ENCODE assay signal across 16 mouse cellular contexts in the genomic region with DNA sequence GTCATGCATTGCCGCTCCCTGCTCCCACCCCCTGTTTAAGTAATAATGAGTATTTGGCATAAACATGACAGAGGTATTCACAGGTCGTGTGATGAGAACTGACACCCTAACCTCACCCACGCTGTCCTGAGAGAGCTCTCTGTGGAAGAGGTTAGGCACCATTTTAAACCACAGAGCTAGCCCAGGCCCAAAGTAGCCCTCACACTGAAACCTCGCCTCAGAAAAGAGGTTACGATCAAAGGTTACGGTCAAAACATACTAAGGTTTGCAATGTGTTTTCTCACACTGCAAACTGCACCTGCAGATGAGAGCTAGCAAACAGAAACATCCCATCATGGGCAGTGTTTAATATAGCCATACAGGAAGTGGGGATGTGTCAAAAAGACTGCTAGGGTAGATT.
"Had no signal": no experiment of that assay in that cellular context is flagged by ENCODE, and none has a peak within 500 bp of the region (broad histone marks: within the 10 kb centered on the region; RNA-seq: fewer than 3 reads in every experiment).

No protein-coding gene starts in this region.

- H3K9ac ChIP-seq: liver, embryonic 14.5 days; lung, embryonic 14.5 days; midbrain, embryonic 12.5 days; midbrain, embryonic 15.5 days; neural tube, embryonic 12.5 days; stomach, embryonic 15.5 days had no signal

- H3K27me3 ChIP-seq: megakaryocyte, embryonic 14.5 days; midbrain, embryonic 12.5 days; midbrain, embryonic 15.5 days; neural tube, embryonic 12.5 days; stomach, embryonic 15.5 days had no signal

- DNase-seq: lung, adult 18-20 months; lung, embryonic 14.5 days; lung, postnatal 10 days; lung, postnatal 4 days; right cerebral cortex, postnatal 14 days; thymus, adult 2 months; thymus, postnatal 25 days; thymus, postnatal 4 days had no signal

- ATAC-seq: midbrain, embryonic 15.5 days had no signal

- H3K36me3 ChIP-seq: midbrain, embryonic 12.5 days; midbrain, embryonic 15.5 days; neural tube, embryonic 12.5 days; stomach, embryonic 15.5 days had no signal

- H3K9me3 ChIP-seq: megakaryocyte, embryonic 14.5 days; midbrain, embryonic 12.5 days; midbrain, embryonic 15.5 days; neural tube, embryonic 12.5 days; stomach, embryonic 15.5 days had no signal

- H3K27ac ChIP-seq: liver, embryonic 14.5 days; midbrain, embryonic 12.5 days; midbrain, embryonic 15.5 days; neural tube, embryonic 12.5 days; stomach, embryonic 15.5 days; stomach, postnatal 0 days had no signal

- H3K4me2 ChIP-seq: lung, embryonic 14.5 days; midbrain, embryonic 12.5 days; midbrain, embryonic 15.5 days; neural tube, embryonic 12.5 days; stomach, embryonic 15.5 days had no signal

- H3K4me3 ChIP-seq: megakaryocyte, embryonic 14.5 days; midbrain, embryonic 12.5 days; midbrain, embryonic 15.5 days; myocyte; neural tube, embryonic 12.5 days; stomach, embryonic 15.5 days had no signal

- H3K4me1 ChIP-seq: midbrain, embryonic 12.5 days; midbrain, embryonic 15.5 days; neural tube, embryonic 12.5 days; stomach, embryonic 15.5 days had no signal
